Mouse (Mus musculus): Measurements from ENCODE around the gene Usp2.

DNA sequence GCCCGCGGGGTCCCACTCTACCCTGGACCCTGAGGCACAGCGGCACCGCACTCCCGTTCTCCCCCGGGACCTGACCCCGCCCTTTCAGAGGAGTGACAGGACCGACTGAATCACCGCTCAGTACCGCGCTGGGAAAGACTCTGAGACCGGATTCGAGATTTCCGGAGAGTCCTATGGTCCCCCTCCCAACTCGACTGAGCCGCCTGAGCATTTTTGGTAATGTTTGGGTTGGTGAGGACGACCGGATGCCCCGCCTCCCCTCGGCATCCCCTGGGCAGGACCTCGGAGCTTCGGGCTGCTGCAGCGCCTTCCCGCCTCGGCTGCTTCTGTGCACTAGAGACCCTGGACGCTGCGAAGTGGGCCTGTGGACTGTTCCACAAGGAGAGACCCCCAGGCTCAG is 63.2 kb downstream of the Usp2 start:
- TF ChIP-seq POLR2A (IDR thresholded peaks at IDR 0.05; ENCODE audit: insufficient read depth, low read depth, low read length) = peak; percentile 67
- TF ChIP-seq CTCF (IDR thresholded peaks at IDR 0.05) = no peak
- peak; percentile 66; the same call in 1 of the 2 replicates for TF ChIP-seq EP300 (IDR thresholded peaks at IDR 0.05; ENCODE audit: insufficient read depth, low read depth, low read length)
